Comparison of ENCODE assay signal across 21 mouse cellular contexts in the genomic region with DNA sequence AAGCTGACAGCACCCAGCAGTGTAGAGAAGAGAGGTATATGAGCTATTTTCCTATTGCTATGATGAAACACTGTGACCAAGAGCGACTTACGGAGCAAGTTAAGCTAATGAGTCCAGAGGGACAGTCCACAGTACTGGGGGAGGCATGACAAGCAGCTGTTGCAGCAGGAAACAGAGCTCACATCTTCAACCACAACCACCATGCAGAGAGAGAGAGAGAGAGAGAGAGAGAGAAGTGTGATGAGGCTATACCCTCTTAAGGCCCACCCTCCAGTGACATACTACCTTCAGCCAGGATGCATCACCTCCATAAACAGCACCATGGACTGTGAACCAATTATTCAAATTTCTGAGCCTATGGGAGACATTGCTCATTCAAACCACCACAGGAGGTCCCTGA.
DNase-seq lines count a peak whose midpoint lies in the region; ATAC-seq and TF ChIP-seq lines count a peak whose summit lies in the region.
"Had no signal": no experiment of that assay in that cellular context is flagged by ENCODE, and none has a peak within 500 bp of the region (broad histone marks: within the 10 kb centered on the region; RNA-seq: fewer than 3 reads in every experiment).

No protein-coding gene starts in this region.

- H3K4me1 ChIP-seq in CH12.LX (ENCODE audit: control insufficient read depth in 1 of 2, insufficient read depth in 2 of 2), result peaks cover 9 to 19% of the 10 kb centered on the region in 2 experiments; a peak in 3 of 4 replicates
- no peaks in the 10 kb centered on the region for H3K4me1 ChIP-seq in kidney, embryonic 15.5 days
- H3K4me1 ChIP-seq: embryonic facial prominence, embryonic 10.5 days; embryonic facial prominence, embryonic 12.5 days; forebrain, embryonic 13.5 days; forebrain, embryonic 15.5 days had no signal

- DNase-seq in CH12.LX (ENCODE audit: extremely low read depth), result peak; percentile 81
- no peak for DNase-seq in lung, postnatal 4 days
- no peak for DNase-seq in layer of hippocampus, adult 8-10 months (ENCODE audit: low spot score in 2 of 2)
- DNase-seq: adrenal gland, adult 2 months; adrenal gland, postnatal 10 days; adrenal gland, postnatal 25 days; B cell, adult 2 months; cerebellum, adult 11 months; cerebellum, adult 18-20 months; cerebellum, adult 8-10 months; cerebellum, adult 9-11 months; cerebellum, postnatal 14 days; cerebellum, postnatal 36 days; forebrain, postnatal 0 days had no signal

- TF ChIP-seq RAD21 in CH12.LX (IDR thresholded peaks at IDR 0.05; ENCODE audit: low read depth, low read length), result no peak

- peak overlapping the region; percentile 7; the same call in 1 of the 2 replicates for H3K4me2 ChIP-seq in CH12.LX (ENCODE audit: insufficient read depth, low read depth, poor library complexity, severe bottlenecking)
- H3K4me2 ChIP-seq in kidney, embryonic 15.5 days, result no peak overlapping the region
- H3K4me2 ChIP-seq: embryonic facial prominence, embryonic 12.5 days; forebrain, embryonic 13.5 days; forebrain, embryonic 15.5 days had no signal

- TF ChIP-seq POLR2A in CH12.LX (IDR thresholded peaks at IDR 0.05; ENCODE audit: low read depth, low read length), result no peak

- peak; percentile 80 for TF ChIP-seq EP300 in CH12.LX (IDR thresholded peaks at IDR 0.05; ENCODE audit: low read length)

- WGBS in kidney, embryonic 15.5 days, result 64% methylated on average over 2 of the region's 2 CpGs

- no peak overlapping the region for H3K27ac ChIP-seq in CH12.LX (ENCODE audit: insufficient read depth, low read depth)
- no peak overlapping the region for H3K27ac ChIP-seq in kidney, embryonic 15.5 days
- H3K27ac ChIP-seq: embryonic facial prominence, embryonic 10.5 days; embryonic facial prominence, embryonic 12.5 days; forebrain, embryonic 13.5 days; forebrain, embryonic 15.5 days had no signal

- dilution Hi-C loops in CH12.LX (cut with MboI; ENCODE audit: extremely low pct_ligation_motif_present, extremely low pct_unique_long_range_greater_than_20kb, low sequenced_read_pairs), result no loop called here

- in situ Hi-C loops in CH12.LX (cut with MboI; ENCODE audit: low pct_ligation_motif_present, low pct_unique_long_range_greater_than_20kb, low sequenced_read_pairs), result loop anchor here (5.0 kb wide), 1 partner anchor 38 kb away; no protein-coding TSS in a partner anchor

- no peaks in the 10 kb centered on the region for H3K27me3 ChIP-seq in CH12.LX (replicated peaks)
- no peaks in the 10 kb centered on the region for H3K27me3 ChIP-seq in kidney, embryonic 15.5 days
- H3K27me3 ChIP-seq: embryonic facial prominence, embryonic 12.5 days; forebrain, embryonic 13.5 days; forebrain, embryonic 15.5 days had no signal

- no peak overlapping the region for H3K4me3 ChIP-seq in CH12.LX (replicated peaks in 1 of 3; ENCODE audit: low read depth in 2 of 3, low read length in 2 of 3, poor library complexity in 1 of 3)
- no peak overlapping the region for H3K4me3 ChIP-seq in kidney, embryonic 15.5 days (replicated peaks)
- H3K4me3 ChIP-seq: embryonic facial prominence, embryonic 10.5 days; embryonic facial prominence, embryonic 12.5 days; forebrain, embryonic 13.5 days; forebrain, embryonic 15.5 days had no signal

- no peak overlapping the region for H3K9ac ChIP-seq in CH12.LX (ENCODE audit: insufficient read depth, low read depth)
- H3K9ac ChIP-seq in kidney, embryonic 15.5 days, result no peak overlapping the region
- H3K9ac ChIP-seq: embryonic facial prominence, embryonic 12.5 days; forebrain, embryonic 13.5 days; forebrain, embryonic 15.5 days; forebrain, postnatal 0 days had no signal

- no peaks in the 10 kb centered on the region for H3K36me3 ChIP-seq in CH12.LX (replicated peaks in 1 of 2; ENCODE audit: control insufficient read depth in 1 of 2, insufficient read depth in 1 of 2, low read length in 1 of 2)
- no peaks in the 10 kb centered on the region for H3K36me3 ChIP-seq in kidney, embryonic 15.5 days
- H3K36me3 ChIP-seq: embryonic facial prominence, embryonic 10.5 days; embryonic facial prominence, embryonic 12.5 days; forebrain, embryonic 15.5 days had no signal

- TF ChIP-seq CTCF in CH12.LX (conservative IDR thresholded peaks at IDR 0.05 in 1 of 2, IDR thresholded peaks at IDR 0.05 in 1 of 2; ENCODE audit: low read depth in 2 of 2, low read length in 2 of 2), result no peak

- no peaks in the 10 kb centered on the region for H3K79me2 ChIP-seq in CH12.LX (replicated peaks; ENCODE audit: control insufficient read depth, extremely low read depth, insufficient read depth, poor library complexity, severe bottlenecking)

- peak; percentile 42 for ATAC-seq in megakaryocyte progenitor cell, adult 5-6 weeks (replicated peaks; ENCODE audit: poor library complexity)
- ATAC-seq in kidney, embryonic 15.5 days (replicated peaks; ENCODE audit: low FRiP score), result no peak
- ATAC-seq: CD4-positive, CD25-positive, alpha-beta regulatory T cell, adult 4 months; forebrain, embryonic 13.5 days; forebrain, embryonic 15.5 days; forebrain, postnatal 0 days had no signal

- H3K9me3 ChIP-seq in CH12.LX (replicated peaks; ENCODE audit: low read length), result no peaks in the 10 kb centered on the region
- no peaks in the 10 kb centered on the region for H3K9me3 ChIP-seq in kidney, embryonic 15.5 days (replicated peaks)
- H3K9me3 ChIP-seq: embryonic facial prominence, embryonic 10.5 days; embryonic facial prominence, embryonic 12.5 days; forebrain, embryonic 13.5 days; forebrain, embryonic 15.5 days had no signal

TF ChIP-seq in CH12.LX, 34 proteins besides CTCF, POLR2A, EP300 and RAD21:
- TF ChIP-seq MYC (IDR thresholded peaks at IDR 0.05; ENCODE audit: low read depth, low read length) (no peak), MXI1 (IDR thresholded peaks at IDR 0.05; ENCODE audit: low read depth, low read length) (peak; percentile 72; the same call in 1 of the 2 replicates), MAX (IDR thresholded peaks at IDR 0.05; ENCODE audit: low read length) (peak; percentile 41; the same call in 1 of the 2 replicates), PAX5 (IDR thresholded peaks at IDR 0.05; ENCODE audit: low read length) (no peak), POLR2AphosphoS2 (IDR thresholded peaks at IDR 0.05; ENCODE audit: low read depth, low read length) (no peak), CHD1 (IDR thresholded peaks at IDR 0.05; ENCODE audit: low read depth, low read length) (no peak), USF1 (IDR thresholded peaks at IDR 0.05; ENCODE audit: low read depth, low read length) (no peak), MAFK (IDR thresholded peaks at IDR 0.05; ENCODE audit: insufficient replicate concordance, low read length) (no peak), IRF4 (IDR thresholded peaks at IDR 0.05; ENCODE audit: low read depth, low read length) (peak; percentile 82), UBTF (IDR thresholded peaks at IDR 0.05; ENCODE audit: low read depth, low read length) (no peak), USF2 (conservative IDR thresholded peaks at IDR 0.05; ENCODE audit: low read depth, low read length) (no peak), MEF2A (IDR thresholded peaks at IDR 0.05; ENCODE audit: borderline replicate concordance, low read depth, low read length) (peak; percentile 90), ETS1 (conservative IDR thresholded peaks at IDR 0.05; ENCODE audit: low read depth, low read length) (peak; percentile 93), TBP (conservative IDR thresholded peaks at IDR 0.05; ENCODE audit: low read depth, low read length) (no peak), GABPA (IDR thresholded peaks at IDR 0.05; ENCODE audit: insufficient replicate concordance, low read depth, low read length) (no peak), JUN (IDR thresholded peaks at IDR 0.05; ENCODE audit: insufficient read depth, low read depth, low read length) (no peak), HCFC1 (IDR thresholded peaks at IDR 0.05; ENCODE audit: low read depth, low read length) (peak; percentile 55; the same call in 1 of the 2 replicates), E2F4 (IDR thresholded peaks at IDR 0.05; ENCODE audit: insufficient replicate concordance, low read depth, low read length) (no peak), RCOR1 (conservative IDR thresholded peaks at IDR 0.05; ENCODE audit: low read depth, low read length) (no peak), ZKSCAN1 (IDR thresholded peaks at IDR 0.05; ENCODE audit: borderline replicate concordance, low read depth, low read length) (no peak), SIN3A (IDR thresholded peaks at IDR 0.05; ENCODE audit: low read length) (peak; percentile 75), KAT2A (IDR thresholded peaks at IDR 0.05; ENCODE audit: insufficient replicate concordance, low read length) (no peak), MAZ (IDR thresholded peaks at IDR 0.05; ENCODE audit: low read depth, low read length) (0 out of 2 replicates have a peak, but pooled peaks have one; percentile 56), CHD2 (IDR thresholded peaks at IDR 0.05; ENCODE audit: low read length) (no peak), NRF1 (IDR thresholded peaks at IDR 0.05; ENCODE audit: low read depth, low read length) (0 out of 2 replicates have a peak, but pooled peaks have one; percentile 34), JUND (conservative IDR thresholded peaks at IDR 0.05; ENCODE audit: low read depth, low read length) (peak; percentile 10; the same call in 1 of the 2 replicates), ZMIZ1 (IDR thresholded peaks at IDR 0.05; ENCODE audit: low read depth, low read length) (no peak), ZC3H11A (IDR thresholded peaks at IDR 0.05; ENCODE audit: low read depth, low read length) (no peak), BHLHE40 (IDR thresholded peaks at IDR 0.05; ENCODE audit: low read depth, low read length) (peak; percentile 74), ELF1 (IDR thresholded peaks at IDR 0.05; ENCODE audit: low read depth, low read length) (peak; percentile 53), TCF12 (IDR thresholded peaks at IDR 0.05; ENCODE audit: low read depth, low read length) (peak; percentile 84; the same call in 1 of the 2 replicates), NELFE (IDR thresholded peaks at IDR 0.05; ENCODE audit: low read depth, low read length) (no peak), SMC3 (IDR thresholded peaks at IDR 0.05; ENCODE audit: low read depth, low read length) (no peak), ZNF384 (IDR thresholded peaks at IDR 0.05; ENCODE audit: low read depth, low read length) (0 out of 2 replicates have a peak, but pooled peaks have one; percentile 6)
